Mouse (Mus musculus) layer of hippocampus, adult 11-12 months (tissue): Measurements from ENCODE around the gene Ripor1.
A peak's percentile ranks its signal among the peaks of the same experiment; 100 is the strongest.
"Not testable (repeated sequence)": the region's sequence is repeated elsewhere in the genome, so short reads cannot be mapped to it uniquely, and the experiment has no call there.

Source experiments
- DNase-seq: peaks from one replicate; pipeline ENCODE4 v3.0.0; 2022; ENCODE audit warnings: low spot score

Gene Ripor1

GRCm38 (mm10) chr8:105604804-105605381 lies at the start of gene Ripor1:
Gene Ripor1 (plus strand): TSS chr8:105605255.
- peak; percentile 74 for DNase-seq

GRCm38 (mm10) chr8:105562863-105563262 lies 42.2 kb upstream of the Ripor1 start:
- DNase-seq = no peak

DNA sequence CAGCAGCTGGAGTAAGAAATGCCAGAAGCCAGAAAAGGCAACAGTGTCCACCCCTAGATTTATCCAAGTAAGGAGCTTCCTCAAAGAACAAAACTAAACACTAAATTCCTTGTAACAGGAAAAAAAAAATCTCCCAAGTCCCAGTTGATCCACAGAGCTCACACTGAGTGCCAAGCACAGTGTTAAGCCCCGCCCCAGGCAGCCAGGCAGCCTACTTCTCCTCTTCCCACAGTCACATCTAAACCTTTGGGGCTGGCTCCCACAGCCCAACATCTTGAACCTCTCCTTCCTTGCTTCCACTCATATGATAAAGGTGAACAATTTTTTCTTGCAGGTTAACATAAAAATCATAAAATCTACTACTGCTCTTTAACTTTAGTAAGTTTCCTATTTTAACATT lies 41.2 kb upstream of the Ripor1 start:
- no peak for DNase-seq

DNA sequence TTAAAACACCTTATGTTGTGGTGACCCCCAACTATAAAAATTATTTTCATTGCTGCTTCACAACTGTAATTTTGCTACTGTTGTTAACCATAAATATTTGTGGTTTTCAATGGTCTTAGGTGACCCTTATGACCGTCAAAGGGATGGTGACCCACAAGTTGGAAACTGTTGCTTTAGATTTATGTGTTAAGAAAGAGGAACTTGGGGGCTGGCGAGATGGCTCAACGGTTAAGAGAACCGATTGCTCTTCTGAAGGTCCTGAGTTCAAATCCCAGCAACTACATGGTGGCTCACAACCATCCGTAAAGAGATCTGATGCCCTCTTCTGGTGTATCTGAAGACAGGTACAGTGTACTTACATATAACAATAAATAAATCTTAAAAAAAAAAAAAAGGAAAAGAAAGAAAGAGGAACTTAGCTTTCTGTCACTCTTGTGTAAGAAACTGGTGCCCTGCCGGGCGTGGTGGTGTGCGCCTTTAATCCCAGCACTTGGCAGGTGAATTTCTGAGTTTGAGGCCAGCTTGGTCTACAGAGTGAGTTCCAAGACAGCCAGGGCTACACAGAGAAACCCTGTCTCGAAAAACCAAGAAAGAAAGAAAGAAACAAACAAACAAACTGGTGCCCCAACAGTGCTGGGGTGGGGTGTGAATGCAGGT lies 40.4 kb upstream of the Ripor1 start:
- DNase-seq = not testable (repeated sequence)

- DNase-seq = no peak
Observed at GRCm38 (mm10) chr8:105565401-105565881, 39.6 kb upstream of the Ripor1 start.

DNA sequence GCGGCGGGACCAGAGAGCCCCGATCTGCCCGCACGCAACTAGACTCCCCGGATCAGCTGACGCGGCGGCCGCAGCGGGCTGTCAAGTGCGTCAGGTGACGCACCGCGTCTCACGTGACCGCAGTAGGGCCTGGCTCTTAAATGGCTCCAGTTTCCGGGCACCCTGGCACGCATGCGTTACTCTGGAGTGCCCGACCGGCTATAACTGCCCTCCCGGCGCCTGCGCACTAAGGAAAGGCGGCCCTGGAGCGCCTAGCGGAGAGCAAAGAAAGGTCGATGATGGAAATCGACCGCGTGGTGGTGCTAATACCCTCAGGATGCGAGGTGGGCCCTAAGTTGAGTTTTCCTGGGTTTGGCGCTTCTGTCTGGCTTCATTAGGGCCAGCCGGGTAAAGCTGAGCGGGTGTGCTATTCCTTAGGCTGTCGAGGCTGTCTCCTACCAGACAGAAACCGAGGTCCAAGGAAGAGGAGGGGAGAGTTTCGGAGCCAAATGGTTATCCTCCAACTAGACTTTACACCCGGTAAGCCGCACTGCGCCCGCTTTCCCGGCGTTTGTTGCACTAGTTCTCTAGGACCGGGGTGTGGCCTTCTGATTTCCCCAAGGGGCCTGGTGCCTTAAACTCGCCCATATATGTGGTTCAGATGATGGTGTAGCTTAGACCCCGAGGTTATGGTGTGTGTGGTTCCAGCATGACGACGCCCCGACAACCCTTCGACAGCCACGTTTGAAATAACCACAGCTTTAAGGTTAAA lies 38.9 kb upstream of the Ripor1 start, which contains the start of gene Atp6v0d1:
Gene Atp6v0d1, minus strand, starts transcription at position 96 of the 751 bp plus-strand sequence.
- DNase-seq = peak; percentile 100

- DNase-seq = peak; percentile 20
Observed at GRCm38 (mm10) chr8:105566703-105567595, 38.1 kb upstream of the Ripor1 start.

GRCm38 (mm10) chr8:105571810-105572209 lies 33.2 kb upstream of the Ripor1 start:
- DNase-seq = no peak

- no peak for DNase-seq
Observed at GRCm38 (mm10) chr8:105573427-105573826, 31.6 kb upstream of the Ripor1 start.

GRCm38 (mm10) chr8:105574741-105575140 lies 30.3 kb upstream of the Ripor1 start:
- no peak for DNase-seq

DNA sequence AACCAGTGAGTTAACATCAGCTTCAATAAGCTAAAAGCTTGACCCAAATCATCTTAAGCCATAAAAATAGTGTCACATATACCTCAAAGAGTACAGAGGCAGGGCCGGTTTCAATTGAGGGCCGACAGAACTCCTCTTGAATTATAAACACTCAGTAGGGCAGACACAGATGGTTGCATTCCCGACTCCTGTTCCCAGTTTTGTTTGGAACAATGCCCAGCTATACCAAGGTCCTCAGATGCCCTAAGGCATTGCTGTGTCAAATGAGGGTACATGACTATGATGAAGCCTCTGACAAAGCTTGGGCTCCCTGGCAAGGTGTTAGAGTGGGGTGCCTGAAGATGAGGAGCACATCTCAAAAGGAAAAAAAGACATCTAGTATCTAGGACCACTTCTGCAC lies 29.5 kb upstream of the Ripor1 start:
- DNase-seq = no peak

- DNase-seq = no peak
Observed at GRCm38 (mm10) chr8:105579719-105580118, 25.3 kb upstream of the Ripor1 start.

DNA sequence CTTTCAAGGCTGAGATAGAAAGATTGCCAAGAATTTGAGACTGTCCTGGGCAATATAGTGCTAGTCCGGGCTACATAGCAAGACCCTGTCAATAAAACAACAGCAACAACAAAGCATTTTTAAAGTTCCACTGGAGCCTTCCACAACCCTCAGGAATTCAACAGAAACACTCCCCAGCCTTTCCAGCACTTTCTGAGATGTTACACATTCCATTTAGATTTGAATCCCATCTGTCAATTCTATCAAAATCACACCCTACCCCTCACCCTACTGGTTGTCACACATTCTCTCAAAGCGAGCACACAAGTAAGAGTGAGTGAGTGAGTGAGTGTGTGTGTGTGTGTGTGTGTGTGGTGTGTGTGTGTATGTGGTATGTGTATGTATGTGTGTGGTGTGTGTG lies 12.6 kb upstream of the Ripor1 start:
- DNase-seq = no peak

DNA sequence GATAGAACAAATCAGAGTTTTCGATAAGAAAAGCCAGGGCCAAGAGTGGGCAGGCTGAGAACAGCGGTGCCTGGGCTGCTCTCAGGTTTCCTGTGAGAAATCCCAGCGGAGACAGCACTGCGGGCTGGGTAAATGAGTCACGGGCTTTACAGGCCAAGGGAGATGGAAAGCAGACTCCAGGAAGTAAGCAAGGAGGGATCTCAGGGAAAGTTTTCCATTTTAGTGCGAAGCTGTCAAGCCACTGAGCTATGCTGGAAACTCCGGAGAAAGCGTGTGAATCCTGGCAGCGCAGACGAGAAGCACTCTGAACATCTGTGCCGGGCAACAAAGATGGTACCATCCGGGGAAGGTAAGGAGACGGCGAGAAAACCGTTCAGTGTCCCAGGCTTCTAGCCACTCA lies 11.2 kb upstream of the Ripor1 start:
- no peak for DNase-seq

DNA sequence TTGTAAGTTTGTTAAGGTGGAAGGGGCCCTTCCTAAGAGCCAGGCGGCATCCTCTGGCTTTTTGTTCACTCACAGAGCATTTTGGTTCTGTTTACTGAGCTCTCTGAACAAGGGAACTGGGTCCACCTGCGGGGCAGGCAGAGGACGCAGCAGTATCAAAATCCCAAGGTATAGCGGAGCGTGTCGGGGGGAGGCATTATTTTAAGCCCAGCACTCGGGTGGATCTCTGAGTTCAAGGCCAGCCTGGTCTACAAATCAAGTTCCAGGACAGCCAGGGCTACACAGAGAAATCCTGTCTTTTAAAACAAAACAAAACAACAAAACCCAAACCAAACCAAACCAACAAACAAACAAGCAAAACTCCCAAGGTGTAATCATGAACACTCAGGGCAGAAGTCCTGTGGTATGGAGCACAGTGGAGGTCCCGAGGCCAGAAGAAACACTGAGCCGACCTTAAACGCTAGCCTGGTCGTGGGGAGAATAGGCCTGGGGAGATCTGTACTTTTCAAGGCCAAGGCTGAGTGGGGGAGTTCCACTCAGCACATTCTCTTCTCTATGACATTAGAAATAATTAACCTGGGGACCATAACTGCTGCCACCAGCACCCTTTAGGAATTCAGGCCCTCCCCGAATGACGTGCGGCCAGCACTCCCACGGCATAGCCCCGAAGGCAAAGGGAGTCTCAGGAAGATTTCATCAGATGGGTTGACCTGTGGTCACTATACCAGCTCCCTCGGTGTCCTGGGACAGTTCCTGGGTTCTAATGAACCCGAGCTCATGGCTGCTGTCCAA lies 10.4 kb upstream of the Ripor1 start:
- no peak for DNase-seq

DNA sequence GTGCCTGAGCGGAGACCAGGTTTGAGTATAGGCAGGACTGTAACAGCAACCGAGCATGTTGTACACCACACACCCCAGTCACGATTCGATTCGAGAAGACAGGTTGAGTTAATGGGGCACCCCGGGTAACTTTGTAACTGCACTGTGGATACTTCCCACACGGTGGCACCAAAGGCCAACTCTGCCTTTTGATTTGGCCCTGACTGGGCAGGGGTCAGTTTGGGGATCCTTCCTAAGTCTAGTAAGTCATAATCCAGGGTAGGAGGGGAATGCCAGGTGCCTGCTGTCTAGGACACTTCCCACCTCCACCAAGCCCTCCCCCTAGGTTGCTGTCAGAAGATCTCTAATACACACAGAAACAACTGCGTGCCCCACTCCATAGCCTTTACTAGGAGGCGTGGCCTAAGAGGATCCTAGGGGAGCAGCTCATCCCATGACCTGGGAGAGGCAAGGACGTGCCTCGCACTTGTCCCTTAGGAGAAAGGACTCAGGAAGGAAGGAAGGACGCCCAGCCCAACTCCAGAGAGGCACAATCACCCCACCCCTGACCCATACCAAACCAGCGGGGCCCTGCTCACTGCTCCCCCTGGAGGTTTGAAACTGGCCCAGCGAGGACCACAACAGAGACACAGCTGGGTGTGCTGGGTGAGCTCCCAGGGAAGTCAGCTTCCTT lies 8.6 kb upstream of the Ripor1 start:
- DNase-seq = peak; percentile 64

- no peak for DNase-seq
Observed at GRCm38 (mm10) chr8:105598777-105599176, 6.3 kb upstream of the Ripor1 start.

DNA sequence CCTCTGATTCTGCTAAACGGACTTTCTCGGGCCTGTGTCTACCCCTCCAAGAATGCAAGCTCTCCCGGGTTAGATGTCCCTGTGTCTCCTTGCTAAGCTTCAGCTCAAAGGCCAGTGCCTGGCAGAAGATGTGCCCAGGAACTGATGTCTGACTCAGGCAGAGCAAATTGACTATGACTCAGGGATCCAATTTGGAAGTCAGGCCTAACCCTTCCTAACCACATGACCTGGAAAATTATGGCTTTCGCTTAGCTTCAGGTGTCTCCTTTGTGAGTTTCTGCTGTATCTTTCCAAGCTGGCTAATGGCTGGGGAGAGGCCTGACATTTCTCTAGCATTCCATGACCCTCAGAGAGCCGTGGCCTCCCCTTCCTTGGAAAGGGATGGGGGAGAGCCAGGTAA lies 3.8 kb upstream of the Ripor1 start:
- DNase-seq = no peak

- not testable (repeated sequence) for DNase-seq
Observed at GRCm38 (mm10) chr8:105602540-105602939, 2.5 kb upstream of the Ripor1 start.

DNA sequence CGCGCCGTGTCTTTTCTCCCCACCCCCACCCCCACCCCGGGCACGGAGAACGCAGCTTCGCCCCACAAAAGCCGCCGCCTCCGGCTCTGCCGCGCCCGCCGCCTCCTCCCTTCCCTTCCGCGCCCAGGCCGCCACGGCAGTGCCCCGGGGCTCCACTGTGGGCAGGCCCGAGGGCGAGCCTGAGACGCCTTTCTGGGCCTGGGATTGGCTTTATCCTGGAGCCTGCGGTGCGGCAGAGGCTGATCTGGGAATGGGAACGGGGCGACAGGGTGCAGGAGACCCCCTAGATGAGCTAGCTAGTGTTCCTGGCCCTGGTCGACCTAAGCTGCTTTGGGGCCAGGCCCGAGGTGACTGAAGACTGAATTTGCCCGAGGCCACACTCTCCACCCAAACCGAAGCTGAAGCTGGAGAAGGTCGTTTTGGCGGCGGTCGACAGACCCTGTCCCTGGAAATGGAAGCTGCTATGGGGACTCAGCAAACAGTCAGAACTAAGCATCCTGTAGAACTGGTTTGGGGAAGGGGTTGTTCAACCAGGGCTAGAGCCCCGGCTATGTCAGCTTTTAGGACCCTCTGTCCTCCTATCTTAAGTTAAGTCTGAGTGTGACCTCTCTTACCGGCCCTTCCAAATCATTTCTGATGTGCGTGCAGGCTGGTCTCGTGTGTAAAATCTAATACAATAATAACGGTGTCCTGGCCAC lies 585 bp downstream of the Ripor1 start:
- peak; percentile 39 for DNase-seq
